Comparison of ENCODE assay signal across 8 mouse cellular contexts in the genomic region with DNA sequence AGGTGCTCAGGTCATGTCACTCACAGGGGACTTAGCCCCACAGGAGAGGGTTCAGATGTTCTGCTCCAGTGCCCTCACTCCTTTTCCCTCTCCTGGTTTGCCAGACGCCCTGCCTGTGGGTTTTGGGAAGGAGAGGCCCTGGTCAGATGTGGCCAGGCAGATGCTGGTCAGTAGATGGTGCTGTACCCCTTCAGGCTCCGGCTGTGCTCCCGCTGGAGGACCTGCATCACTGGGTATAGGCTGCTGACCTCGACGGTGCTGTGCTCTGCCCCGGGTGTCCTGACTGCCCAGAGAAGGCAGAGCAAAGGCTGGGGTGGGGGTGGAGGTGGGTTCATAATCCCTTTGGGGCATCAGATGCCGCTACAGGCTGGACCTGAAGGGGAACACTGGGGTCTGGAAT. TPM values are rescaled to one million over a fixed set of nuclear protein-coding genes. Genes with fewer than 3 reads are reported as not detected.
A peak's percentile ranks its signal among the peaks of the same experiment; 100 is the strongest.
DNase-seq lines count a peak whose midpoint lies in the region; ATAC-seq and TF ChIP-seq lines count a peak whose summit lies in the region.

No protein-coding gene starts in this region.

- H3K4me3 ChIP-seq in hindbrain, embryonic 10.5 days, result no peak overlapping the region
- no peak overlapping the region for H3K4me3 ChIP-seq in hindbrain, embryonic 12.5 days
- no peak overlapping the region for H3K4me3 ChIP-seq in cortical plate, adult 2 months (ENCODE audit: insufficient read depth, low read length)
- H3K4me3 ChIP-seq in midbrain, embryonic 12.5 days, result no peak overlapping the region

- H3K4me1 ChIP-seq in hindbrain, embryonic 10.5 days (replicated peaks), result peaks cover 22% of the 10 kb centered on the region
- peaks cover 9% of the 10 kb centered on the region for H3K4me1 ChIP-seq in hindbrain, embryonic 12.5 days
- no peaks in the 10 kb centered on the region for H3K4me1 ChIP-seq in cortical plate, adult 2 months (ENCODE audit: control insufficient read depth, insufficient read depth, low read length)
- no peaks in the 10 kb centered on the region for H3K4me1 ChIP-seq in midbrain, embryonic 12.5 days

- H3K9me3 ChIP-seq in hindbrain, embryonic 10.5 days, result 0 out of 2 replicates have a peak, but pooled peaks cover 3% of the 10 kb centered on the region
- H3K9me3 ChIP-seq in hindbrain, embryonic 12.5 days (replicated peaks), result 0 out of 2 replicates have a peak, but pooled peaks cover 3% of the 10 kb centered on the region
- H3K9me3 ChIP-seq in midbrain, embryonic 12.5 days, result peaks cover 5% of the 10 kb centered on the region; the same call in 1 of the 2 replicates

- no peak for ATAC-seq in hindbrain, embryonic 12.5 days (ENCODE audit: low FRiP score)
- peak; percentile 70; the same call in 1 of the 2 replicates for ATAC-seq in midbrain, embryonic 12.5 days (ENCODE audit: low FRiP score, low read depth)
- no peak for ATAC-seq in erythroid progenitor cell, adult 5-6 weeks (replicated peaks; ENCODE audit: low FRiP score, poor library complexity, severe bottlenecking)

- DNase-seq in hindbrain, embryonic 10.5 days (ENCODE audit: low spot score), result peak; percentile 52
- peak; percentile 42 for DNase-seq in kidney, adult 18-20 months
- no peak for DNase-seq in right cerebral cortex, postnatal 36 days (ENCODE audit: low spot score in 2 of 2)
- DNase-seq in urinary bladder, postnatal 36 days (ENCODE audit: low spot score in 2 of 2), result no peak

- TF ChIP-seq POLR2A in cortical plate, adult 2 months (IDR thresholded peaks at IDR 0.05; ENCODE audit: extremely low read depth, insufficient read depth, low read length), result no peak

- H3K9ac ChIP-seq in hindbrain, embryonic 12.5 days, result no peak overlapping the region
- H3K9ac ChIP-seq in midbrain, embryonic 12.5 days (replicated peaks), result no peak overlapping the region; the same call in 1 of the 2 replicates

- peak; percentile 43 for TF ChIP-seq CTCF in cortical plate, adult 2 months (IDR thresholded peaks at IDR 0.05; ENCODE audit: extremely low read depth, insufficient read depth, low read length)

- WGBS in hindbrain, embryonic 10.5 days, result 19% methylated on average over 7 of the region's 7 CpGs
- WGBS in hindbrain, embryonic 12.5 days, result 18% methylated on average over 7 of the region's 7 CpGs
- WGBS in midbrain, embryonic 12.5 days, result 20% methylated on average over 7 of the region's 7 CpGs

- H3K27me3 ChIP-seq in hindbrain, embryonic 10.5 days (ENCODE audit: insufficient read depth, poor library complexity, severe bottlenecking), result peaks cover 5% of the 10 kb centered on the region; the same call in 1 of the 2 replicates
- H3K27me3 ChIP-seq in hindbrain, embryonic 12.5 days, result no peaks in the 10 kb centered on the region; the same call in none of the 2 replicates
- H3K27me3 ChIP-seq in midbrain, embryonic 12.5 days, result no peaks in the 10 kb centered on the region

- no peaks in the 10 kb centered on the region for H3K36me3 ChIP-seq in hindbrain, embryonic 10.5 days
- H3K36me3 ChIP-seq in hindbrain, embryonic 12.5 days, result no peaks in the 10 kb centered on the region
- no peaks in the 10 kb centered on the region for H3K36me3 ChIP-seq in midbrain, embryonic 12.5 days

- no peak overlapping the region; the same call in 1 of the 2 replicates for H3K27ac ChIP-seq in hindbrain, embryonic 10.5 days
- no peak overlapping the region for H3K27ac ChIP-seq in hindbrain, embryonic 12.5 days
- H3K27ac ChIP-seq in cortical plate, adult 2 months (ENCODE audit: insufficient read depth, low read length), result no peak overlapping the region
- no peak overlapping the region for H3K27ac ChIP-seq in midbrain, embryonic 12.5 days (replicated peaks)

- H3K4me2 ChIP-seq in hindbrain, embryonic 12.5 days (replicated peaks), result no peak overlapping the region
- H3K4me2 ChIP-seq in midbrain, embryonic 12.5 days (replicated peaks), result no peak overlapping the region

RNA-seq across cellular contexts. Expression of a gene that starts 19.2 kb away (rescaled TPM):
- 5.7 and 5.8 TPM in 2 replicates for polyA plus RNA-seq in hindbrain, embryonic 10.5 days (2016; fragmentation: Nextera tagmentation; extraction: Ambion mirVana)
- polyA plus RNA-seq in hindbrain, embryonic 12.5 days (2016; fragmentation: Nextera tagmentation; extraction: Ambion mirVana), result 5.7 and 9.6 TPM in 2 replicates
- 36.6 and 40.6 TPM in 2 replicates for polyA plus RNA-seq in cortical plate, adult 2 months (2012; rRNA removed)
- 5.1 and 6.3 TPM in 2 replicates for polyA plus RNA-seq in midbrain, embryonic 12.5 days (2016; fragmentation: Nextera tagmentation; extraction: Ambion mirVana)
- 2.5 TPM in 1 of 2 replicates, not detected in the other for total RNA-seq in erythroid progenitor cell, adult 5-6 weeks (2015; ENCODE audit: low replicate concordance)
- total RNA-seq in erythroid progenitor cell, adult 5-6 weeks (2017; ENCODE audit: low replicate concordance), result not detected in 2 replicates

RNA-seq across cellular contexts. Expression of a gene that starts 39.1 kb away (rescaled TPM):
- polyA plus RNA-seq in hindbrain, embryonic 10.5 days (2016; fragmentation: Nextera tagmentation; extraction: Ambion mirVana), result not detected in 2 replicates
- polyA plus RNA-seq in hindbrain, embryonic 12.5 days (2016; fragmentation: Nextera tagmentation; extraction: Ambion mirVana), result not detected in 2 replicates
- not detected in 2 replicates for polyA plus RNA-seq in cortical plate, adult 2 months (2012; rRNA removed)
- not detected in 2 replicates for polyA plus RNA-seq in midbrain, embryonic 12.5 days (2016; fragmentation: Nextera tagmentation; extraction: Ambion mirVana)
- total RNA-seq in erythroid progenitor cell, adult 5-6 weeks (2015; ENCODE audit: low replicate concordance), result not detected in 2 replicates
- total RNA-seq in erythroid progenitor cell, adult 5-6 weeks (2017; ENCODE audit: low replicate concordance), result not detected in 2 replicates

RNA-seq across cellular contexts. Expression of a gene that starts 51.7 kb away (rescaled TPM):
- 59.5 and 62.2 TPM in 2 replicates for polyA plus RNA-seq in hindbrain, embryonic 10.5 days (2016; fragmentation: Nextera tagmentation; extraction: Ambion mirVana)
- polyA plus RNA-seq in hindbrain, embryonic 12.5 days (2016; fragmentation: Nextera tagmentation; extraction: Ambion mirVana), result 36.5 and 37.3 TPM in 2 replicates
- 57.5 and 60.2 TPM in 2 replicates for polyA plus RNA-seq in cortical plate, adult 2 months (2012; rRNA removed)
- polyA plus RNA-seq in midbrain, embryonic 12.5 days (2016; fragmentation: Nextera tagmentation; extraction: Ambion mirVana), result 42.9 and 46.1 TPM in 2 replicates
- 10.1 and 21.8 TPM in 2 replicates for total RNA-seq in erythroid progenitor cell, adult 5-6 weeks (2015; ENCODE audit: low replicate concordance)
- 3.1 and 9.2 TPM in 2 replicates for total RNA-seq in erythroid progenitor cell, adult 5-6 weeks (2017; ENCODE audit: low replicate concordance)

Comparison
In these comparisons a context has a peak if more than half of its experiments do, and no peak if none do; other contexts are left out.
1. DNase-seq: peak in hindbrain, embryonic 10.5 days (single experiment) and kidney, adult 18-20 months (single experiment); none in right cerebral cortex, postnatal 36 days (0 of 2) and urinary bladder, postnatal 36 days (0 of 2).